Mouse (Mus musculus): ENCODE results near the gene Rfx8.

- no peak for TF ChIP-seq ELF1 (IDR thresholded peaks at IDR 0.05; ENCODE audit: low read depth, low read length)
- TF ChIP-seq POLR2A (IDR thresholded peaks at IDR 0.05; ENCODE audit: control insufficient read depth in 1 of 2, insufficient read depth in 1 of 2, low read depth in 1 of 2, low read length in 2 of 2, poor library complexity in 1 of 2) = no peak
- no peak for TF ChIP-seq CTCF (IDR thresholded peaks at IDR 0.05 in 2 of 3, conservative IDR thresholded peaks at IDR 0.05 in 1 of 3; ENCODE audit: control insufficient read depth in 1 of 3, insufficient read depth in 1 of 3, low read depth in 2 of 3, low read length in 3 of 3, poor library complexity in 1 of 3, severe bottlenecking in 1 of 3)
Observed at GRCm38 (mm10) chr1:39623729-39624128, 97.1 kb downstream of the Rfx8 start.
